44 mouse cellular contexts compared by ENCODE assay signal in genomic region chr9:78360484-78360872, GRCm38 (mm10). TPM values are rescaled to one million over a fixed set of nuclear protein-coding genes. Genes with fewer than 3 reads are reported as not detected.
"Had no signal": no experiment of that assay in that cellular context is flagged by ENCODE, and none has a peak within 500 bp of the region (broad histone marks: within the 10 kb centered on the region; RNA-seq: fewer than 3 reads in every experiment).

No protein-coding gene starts in this region.

- H3K4me1 ChIP-seq: heart, embryonic 13.5 days; heart, embryonic 15.5 days; hindbrain, embryonic 13.5 days; hindbrain, embryonic 15.5 days; kidney, embryonic 15.5 days; limb, embryonic 10.5 days; limb, embryonic 12.5 days; liver, embryonic 13.5 days; liver, embryonic 15.5 days had no signal

- H3K4me3 ChIP-seq: heart, embryonic 13.5 days; heart, embryonic 15.5 days; hindbrain, embryonic 13.5 days; hindbrain, embryonic 15.5 days; kidney, embryonic 15.5 days; limb, embryonic 10.5 days; limb, embryonic 12.5 days; liver, embryonic 13.5 days; liver, embryonic 15.5 days had no signal

- H3K27me3 ChIP-seq: heart, embryonic 13.5 days; heart, embryonic 15.5 days; hindbrain, embryonic 13.5 days; hindbrain, embryonic 15.5 days; kidney, embryonic 15.5 days; limb, embryonic 12.5 days; liver, embryonic 13.5 days; liver, embryonic 15.5 days had no signal

- H3K36me3 ChIP-seq: heart, embryonic 13.5 days; heart, embryonic 15.5 days; hindbrain, embryonic 13.5 days; hindbrain, embryonic 15.5 days; kidney, embryonic 15.5 days; limb, embryonic 10.5 days; limb, embryonic 12.5 days; liver, embryonic 13.5 days; liver, embryonic 15.5 days had no signal

- H3K9ac ChIP-seq: heart, embryonic 13.5 days; heart, embryonic 15.5 days; hindbrain, embryonic 13.5 days; hindbrain, embryonic 15.5 days; kidney, embryonic 15.5 days; limb, embryonic 12.5 days; liver, embryonic 13.5 days; liver, embryonic 15.5 days; liver, postnatal 0 days had no signal

- H3K27ac ChIP-seq: heart, embryonic 13.5 days; heart, embryonic 15.5 days; hindbrain, embryonic 13.5 days; hindbrain, embryonic 15.5 days; hindbrain, postnatal 0 days; kidney, embryonic 15.5 days; kidney, postnatal 0 days; limb, embryonic 10.5 days; limb, embryonic 12.5 days; liver, embryonic 13.5 days; liver, embryonic 15.5 days had no signal

- ATAC-seq: hindbrain, postnatal 0 days; intestine, embryonic 16.5 days; liver, postnatal 0 days had no signal

- H3K9me3 ChIP-seq: heart, embryonic 13.5 days; heart, embryonic 15.5 days; hindbrain, embryonic 13.5 days; hindbrain, embryonic 15.5 days; kidney, embryonic 15.5 days; limb, embryonic 10.5 days; limb, embryonic 12.5 days; liver, embryonic 13.5 days; liver, embryonic 15.5 days had no signal

- DNase-seq: gastrocnemius, postnatal 14 days; heart, adult 18-20 months; heart, postnatal 14 days; heart, postnatal 36 days; kidney, adult 11 months; kidney, adult 2 months; kidney, adult 9 months; kidney, postnatal 14 days; kidney, postnatal 36 days; layer of hippocampus, adult 9-11 months; layer of hippocampus, postnatal 36 days; liver; liver, embryonic 13.5 days; liver, postnatal 0 days had no signal

RNA-seq across cellular contexts. Expression of gene Gsta2, which starts 4.9 kb away (rescaled TPM):
- total RNA-seq: gastrocnemius, adult 8-10 months; gastrocnemius, postnatal 14 days; gastrocnemius, postnatal 4 days; granulocyte monocyte progenitor cell, adult 5-6 weeks; heart, postnatal 14 days; hematopoietic stem cell, adult 5-6 weeks; hindbrain, postnatal 0 days; layer of hippocampus, adult 18-20 months; layer of hippocampus, postnatal 14 days; layer of hippocampus, postnatal 36 days; left cerebral cortex, adult 8-10 months; left cerebral cortex, postnatal 10 days had no signal
- polyA plus RNA-seq: heart, embryonic 11.5 days; heart, embryonic 13.5 days; heart, embryonic 15.5 days; heart, postnatal 0 days; hindbrain, embryonic 11.5 days; hindbrain, embryonic 13.5 days; hindbrain, embryonic 15.5 days; hindbrain, postnatal 0 days; large intestine, adult 2 months; limb, embryonic 10.5 days; limb, embryonic 12.5 days; liver, embryonic 11.5 days; liver, embryonic 13.5 days had no signal

RNA-seq across cellular contexts. Expression of gene Dppa5a, which starts 7.5 kb away (rescaled TPM):
- total RNA-seq: gastrocnemius, adult 18-20 months; gastrocnemius, adult 8-10 months; gastrocnemius, postnatal 14 days; gastrocnemius, postnatal 4 days; granulocyte monocyte progenitor cell, adult 5-6 weeks; heart, adult 18-20 months; heart, postnatal 14 days; heart, postnatal 36 days; hematopoietic stem cell, adult 5-6 weeks; layer of hippocampus, adult 18-20 months; layer of hippocampus, postnatal 14 days; layer of hippocampus, postnatal 36 days; left cerebral cortex, adult 18-20 months; left cerebral cortex, postnatal 25 days had no signal
- polyA plus RNA-seq: heart, embryonic 11.5 days; heart, embryonic 13.5 days; heart, embryonic 15.5 days; heart, postnatal 0 days; intestine, embryonic 14.5 days; intestine, embryonic 16.5 days; kidney, adult 2 months; kidney, embryonic 15.5 days; large intestine, adult 2 months; limb, embryonic 10.5 days; liver, embryonic 11.5 days; liver, embryonic 13.5 days; liver, embryonic 15.5 days; liver, postnatal 0 days had no signal

RNA-seq across cellular contexts. Expression of gene Ooep, which starts 18.0 kb away (rescaled TPM):
- total RNA-seq: gastrocnemius, adult 18-20 months; gastrocnemius, adult 8-10 months; granulocyte monocyte progenitor cell, adult 5-6 weeks; heart, adult 18-20 months; heart, postnatal 14 days; heart, postnatal 36 days; hematopoietic stem cell, adult 5-6 weeks; layer of hippocampus, adult 18-20 months; layer of hippocampus, postnatal 36 days; left cerebral cortex, adult 18-20 months; left cerebral cortex, adult 8-10 months had no signal
- polyA plus RNA-seq: liver, postnatal 0 days had no signal

RNA-seq across cellular contexts. Expression of gene Omt2b, which starts 33.1 kb away (rescaled TPM):
- total RNA-seq: gastrocnemius, adult 18-20 months; gastrocnemius, adult 8-10 months; gastrocnemius, postnatal 14 days; gastrocnemius, postnatal 4 days; granulocyte monocyte progenitor cell, adult 5-6 weeks; heart, adult 18-20 months; heart, postnatal 14 days; heart, postnatal 36 days; hematopoietic stem cell, adult 5-6 weeks; hindbrain, postnatal 0 days; layer of hippocampus, adult 18-20 months; layer of hippocampus, adult 8-10 months; layer of hippocampus, postnatal 14 days; layer of hippocampus, postnatal 36 days; left cerebral cortex, adult 18-20 months; left cerebral cortex, adult 8-10 months; left cerebral cortex, postnatal 10 days; left cerebral cortex, postnatal 25 days had no signal
- polyA plus RNA-seq: heart, embryonic 11.5 days; heart, embryonic 13.5 days; heart, embryonic 15.5 days; heart, postnatal 0 days; hindbrain, embryonic 11.5 days; hindbrain, embryonic 13.5 days; hindbrain, embryonic 15.5 days; hindbrain, postnatal 0 days; intestine, embryonic 14.5 days; intestine, embryonic 16.5 days; kidney, adult 2 months; kidney, embryonic 15.5 days; kidney, postnatal 0 days; large intestine, adult 2 months; limb, embryonic 10.5 days; limb, embryonic 12.5 days; limb, embryonic 14.5 days; liver, embryonic 11.5 days; liver, embryonic 13.5 days; liver, embryonic 15.5 days; liver, postnatal 0 days had no signal

RNA-seq across cellular contexts. Expression of gene Ddx43, which starts 35.1 kb away (rescaled TPM):
- total RNA-seq: gastrocnemius, adult 18-20 months; gastrocnemius, adult 8-10 months; gastrocnemius, postnatal 14 days; granulocyte monocyte progenitor cell, adult 5-6 weeks; heart, adult 18-20 months; heart, postnatal 14 days; heart, postnatal 36 days; hindbrain, postnatal 0 days; layer of hippocampus, adult 18-20 months; layer of hippocampus, postnatal 36 days; left cerebral cortex, adult 18-20 months; left cerebral cortex, postnatal 10 days had no signal
- polyA plus RNA-seq: heart, embryonic 11.5 days; heart, postnatal 0 days; kidney, adult 2 months; large intestine, adult 2 months; liver, embryonic 13.5 days; liver, embryonic 15.5 days; liver, postnatal 0 days had no signal
